Mouse (Mus musculus): Measurements from ENCODE around the gene Tmem63b. TPM values are rescaled to one million over a fixed set of nuclear protein-coding genes. Genes with fewer than 3 reads are reported as not detected.

Tmem63b gene
- 306 and 323 TPM in 2 replicates for polyA plus RNA-seq (2012; rRNA removed)

GRCm38 (mm10) chr17:45686716-45687115, at the start of gene Tmem63b:
Tmem63b (minus strand) TSS chr17:45686905.
- DNase-seq (ENCODE audit: low read depth), result peak; percentile 36
- TF ChIP-seq CTCF (IDR thresholded peaks at IDR 0.05; ENCODE audit: borderline replicate concordance, extremely low read depth, insufficient read depth, insufficient read length) (no peak), POLR2A (IDR thresholded peaks at IDR 0.05; ENCODE audit: borderline replicate concordance, extremely low read depth, insufficient read depth, insufficient read length, poor library complexity, severe bottlenecking) (no peak)

DNA sequence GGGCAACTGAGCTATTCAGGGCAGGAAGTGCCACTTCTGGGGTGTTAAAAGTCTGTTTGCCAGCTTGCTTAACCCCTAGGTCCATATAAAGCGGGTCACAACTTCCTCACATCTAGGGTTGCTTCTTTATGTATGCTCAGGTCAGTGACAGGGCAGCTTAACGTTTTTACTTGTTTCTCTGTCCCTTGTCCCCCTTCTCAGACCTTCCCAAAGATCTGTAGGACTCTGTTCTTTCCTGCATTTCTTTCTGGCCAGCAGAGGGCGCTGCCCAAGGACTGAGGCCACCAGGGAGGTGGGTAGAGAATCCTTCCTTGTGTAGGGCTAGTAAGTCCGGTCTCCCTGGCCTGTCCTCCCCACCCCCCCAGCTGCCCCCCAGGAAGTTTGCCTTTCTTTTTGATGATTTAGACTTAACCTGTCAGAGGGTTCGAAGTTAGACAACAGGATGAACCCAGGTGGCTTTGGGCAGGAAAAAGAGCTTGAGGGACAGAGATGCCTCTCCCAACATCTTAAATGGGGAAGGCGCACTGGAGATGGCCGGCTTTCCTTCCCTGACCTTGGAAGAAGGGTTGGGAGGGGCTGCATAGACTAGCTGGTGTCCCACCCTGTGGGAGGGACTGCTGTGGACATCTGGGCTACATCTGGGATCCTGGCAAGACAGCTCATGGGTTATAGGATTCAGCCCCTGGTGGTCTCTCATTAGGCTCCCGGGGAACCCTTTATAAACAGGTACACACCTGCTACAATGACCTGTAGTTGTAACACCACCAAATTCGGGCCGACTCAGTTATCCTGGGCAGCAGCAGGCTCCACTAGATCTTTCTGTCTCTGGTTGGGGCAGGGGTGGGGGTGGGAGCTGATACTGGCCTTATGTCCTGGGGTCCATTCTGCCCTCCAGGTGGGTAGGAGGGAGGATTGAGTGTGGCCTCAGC, 48.9 kb upstream of the Tmem63b start:
- TF ChIP-seq POLR2A (IDR thresholded peaks at IDR 0.05; ENCODE audit: borderline replicate concordance, extremely low read depth, insufficient read depth, insufficient read length, poor library complexity, severe bottlenecking), result no peak
- peak; percentile 93 for TF ChIP-seq CTCF (IDR thresholded peaks at IDR 0.05; ENCODE audit: borderline replicate concordance, extremely low read depth, insufficient read depth, insufficient read length)
- DNase-seq (ENCODE audit: low read depth), result peak; percentile 93

DNA sequence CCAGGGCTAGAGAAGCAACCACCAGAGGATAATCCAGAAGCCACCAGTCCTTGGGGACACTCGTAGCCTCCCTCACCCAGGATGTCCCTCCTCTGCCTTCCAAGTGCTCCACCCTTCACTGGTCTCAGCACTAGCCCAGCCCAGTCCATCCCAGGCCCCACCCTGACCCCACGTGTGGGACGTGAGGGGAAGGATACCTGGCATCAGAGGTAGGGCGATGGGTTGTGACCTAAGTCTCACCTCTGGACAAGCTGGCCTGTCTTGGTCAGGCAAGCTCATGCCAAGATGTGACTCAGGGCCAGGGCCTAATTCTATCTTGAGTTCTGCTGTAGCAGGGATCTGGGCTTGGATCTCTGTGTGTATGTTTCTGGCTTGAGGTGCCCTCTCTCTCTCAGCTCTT, 48.2 kb upstream of the Tmem63b start:
- no peak for TF ChIP-seq CTCF (IDR thresholded peaks at IDR 0.05; ENCODE audit: borderline replicate concordance, extremely low read depth, insufficient read depth, insufficient read length)
- TF ChIP-seq POLR2A (IDR thresholded peaks at IDR 0.05; ENCODE audit: borderline replicate concordance, extremely low read depth, insufficient read depth, insufficient read length, poor library complexity, severe bottlenecking), result no peak
- DNase-seq (ENCODE audit: low read depth), result no peak

- DNase-seq (ENCODE audit: low read depth), result peak; percentile 70
- TF ChIP-seq POLR2A (IDR thresholded peaks at IDR 0.05; ENCODE audit: borderline replicate concordance, extremely low read depth, insufficient read depth, insufficient read length, poor library complexity, severe bottlenecking) (no peak), CTCF (IDR thresholded peaks at IDR 0.05; ENCODE audit: borderline replicate concordance, extremely low read depth, insufficient read depth, insufficient read length) (no peak)
Observed at GRCm38 (mm10) chr17:45734333-45734732, 47.6 kb upstream of the Tmem63b start.

- TF ChIP-seq CTCF (IDR thresholded peaks at IDR 0.05; ENCODE audit: borderline replicate concordance, extremely low read depth, insufficient read depth, insufficient read length) (no peak), POLR2A (IDR thresholded peaks at IDR 0.05; ENCODE audit: borderline replicate concordance, extremely low read depth, insufficient read depth, insufficient read length, poor library complexity, severe bottlenecking) (no peak)
- peak; percentile 93 for DNase-seq (ENCODE audit: low read depth)
Observed at GRCm38 (mm10) chr17:45733735-45734301, 47.1 kb upstream of the Tmem63b start, which contains the start of gene 1600014C23Rik. 1600014C23Rik (minus strand) TSS chr17:45733844.

- DNase-seq (ENCODE audit: low read depth), result peak; percentile 49
Observed at GRCm38 (mm10) chr17:45733038-45733734, 46.5 kb upstream of the Tmem63b start.

GRCm38 (mm10) chr17:45731172-45731864, 44.6 kb upstream of the Tmem63b start:
- DNase-seq (ENCODE audit: low read depth), result peak; percentile 91
- TF ChIP-seq CTCF (IDR thresholded peaks at IDR 0.05; ENCODE audit: borderline replicate concordance, extremely low read depth, insufficient read depth, insufficient read length) (peak; percentile 97), POLR2A (IDR thresholded peaks at IDR 0.05; ENCODE audit: borderline replicate concordance, extremely low read depth, insufficient read depth, insufficient read length, poor library complexity, severe bottlenecking) (no peak)

More at GRCm38 (mm10) chr17:45733038-45733734, 46.5 kb upstream of the Tmem63b start:
- TF ChIP-seq POLR2A (IDR thresholded peaks at IDR 0.05; ENCODE audit: borderline replicate concordance, extremely low read depth, insufficient read depth, insufficient read length, poor library complexity, severe bottlenecking) (no peak), CTCF (IDR thresholded peaks at IDR 0.05; ENCODE audit: borderline replicate concordance, extremely low read depth, insufficient read depth, insufficient read length) (no peak)

DNA sequence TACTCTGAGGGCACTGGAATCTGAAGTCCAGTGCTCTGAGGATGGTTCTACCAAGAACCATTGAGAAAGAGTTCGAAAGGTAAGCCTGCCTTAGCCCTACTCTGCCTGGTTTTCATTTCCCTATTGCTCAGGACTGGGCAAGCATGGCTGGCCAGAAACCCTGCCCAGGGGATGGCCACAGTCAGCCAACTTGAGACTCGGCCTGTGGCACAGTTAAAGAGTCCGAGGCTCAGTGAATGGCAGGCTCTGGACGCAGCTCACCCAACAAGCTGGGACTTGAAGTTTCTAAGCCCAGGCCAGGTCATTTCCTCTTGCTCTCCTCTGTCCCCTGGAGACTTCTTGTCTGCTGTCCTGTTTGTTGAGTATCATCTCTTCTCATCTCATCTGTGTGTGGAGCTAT, 44.0 kb upstream of the Tmem63b start:
- TF ChIP-seq POLR2A (IDR thresholded peaks at IDR 0.05; ENCODE audit: borderline replicate concordance, extremely low read depth, insufficient read depth, insufficient read length, poor library complexity, severe bottlenecking) (no peak), CTCF (IDR thresholded peaks at IDR 0.05; ENCODE audit: borderline replicate concordance, extremely low read depth, insufficient read depth, insufficient read length) (no peak)
- DNase-seq (ENCODE audit: low read depth), result no peak

DNA sequence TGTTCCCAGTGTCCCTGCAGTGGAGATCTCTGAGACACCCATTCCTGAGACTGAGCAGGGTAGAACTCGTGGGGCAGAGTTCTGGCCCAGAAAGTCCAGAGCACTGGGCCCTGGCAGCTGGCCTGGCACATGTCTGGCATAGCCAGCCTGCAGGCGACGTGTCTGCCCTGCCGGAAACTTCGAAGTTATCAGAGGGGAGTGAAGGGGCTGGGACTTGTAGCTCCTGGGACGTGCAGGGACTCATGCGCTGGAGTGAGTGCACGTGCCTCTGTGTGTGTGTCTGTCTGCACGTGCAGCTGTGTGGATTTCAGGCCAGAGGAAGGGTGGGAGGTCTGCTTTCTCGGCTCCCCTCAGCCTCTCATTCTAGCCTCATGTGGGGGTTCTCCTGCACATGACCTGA, 42.7 kb upstream of the Tmem63b start:
- TF ChIP-seq CTCF (IDR thresholded peaks at IDR 0.05; ENCODE audit: borderline replicate concordance, extremely low read depth, insufficient read depth, insufficient read length), result no peak
- TF ChIP-seq POLR2A (IDR thresholded peaks at IDR 0.05; ENCODE audit: borderline replicate concordance, extremely low read depth, insufficient read depth, insufficient read length, poor library complexity, severe bottlenecking), result no peak
- no peak for DNase-seq (ENCODE audit: low read depth)

DNA sequence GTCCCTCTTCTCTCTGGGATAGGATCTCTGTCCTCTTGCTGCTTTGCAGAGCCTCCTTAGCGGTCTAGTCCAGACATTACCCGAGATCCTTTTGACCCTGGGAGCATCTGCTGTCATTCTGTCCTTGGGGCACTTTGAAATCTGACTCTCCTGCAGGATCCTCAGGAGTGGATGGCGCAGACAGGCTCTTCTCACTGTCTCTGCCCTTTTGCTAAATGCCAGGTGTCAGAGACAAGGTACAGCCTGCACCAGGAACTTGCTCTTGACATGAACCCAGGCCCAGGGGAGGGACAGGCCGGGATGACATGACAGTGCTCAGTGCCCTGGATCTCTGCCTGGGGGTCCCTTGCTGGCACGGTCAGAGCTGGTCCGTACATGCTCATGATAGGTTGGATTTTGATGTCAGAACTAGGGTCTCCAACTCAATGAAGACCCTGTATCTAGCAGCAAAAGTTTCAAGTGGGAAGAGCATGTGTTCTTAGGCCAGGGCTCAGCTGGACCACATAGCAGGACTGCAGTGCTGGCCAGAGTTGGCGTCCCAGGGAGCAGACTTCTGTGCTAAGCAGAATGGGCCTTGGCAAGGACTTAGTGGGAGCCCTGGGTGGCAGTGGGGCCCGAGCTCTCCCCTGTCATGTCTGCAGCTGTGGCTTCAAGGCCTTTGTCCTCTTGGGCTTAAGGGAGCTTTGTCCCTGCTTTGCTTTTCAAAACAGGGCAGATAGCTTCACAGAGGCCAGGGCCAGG, 41.4 kb upstream of the Tmem63b start:
- DNase-seq (ENCODE audit: low read depth), result no peak

More for the DNA sequence above, 41.4 kb upstream of the Tmem63b start:
- TF ChIP-seq CTCF (IDR thresholded peaks at IDR 0.05; ENCODE audit: borderline replicate concordance, extremely low read depth, insufficient read depth, insufficient read length), result no peak
- TF ChIP-seq POLR2A (IDR thresholded peaks at IDR 0.05; ENCODE audit: borderline replicate concordance, extremely low read depth, insufficient read depth, insufficient read length, poor library complexity, severe bottlenecking), result no peak
